Mouse (Mus musculus) limb, embryonic 10.5 days (tissue): ENCODE data around the gene Plxna1. TPM values are rescaled to one million over a fixed set of nuclear protein-coding genes. Genes with fewer than 3 reads are reported as not detected.
A peak's percentile ranks its signal among the peaks of the same experiment; 100 is the strongest.

Experiments used
- DNase-seq: peaks from one replicate; pipeline ENCODE4 v3.0.0-alpha.2; 2017; ENCODE audit warnings: low spot score
- H3K27ac ChIP-seq: fragments of 300-500 bp; sonication (generic); 2 replicates; pipeline ENCODE4 v1.5.1; 2016; ENCODE audit warnings: mild to moderate bottlenecking
- H3K27me3 ChIP-seq: fragments of 300-500 bp; sonication (generic); 2 replicates; pipeline ENCODE4 v1.6.1; 2016; ENCODE audit warnings: low read depth, mild to moderate bottlenecking; ENCODE audit not compliant: poor library complexity, severe bottlenecking
- H3K36me3 ChIP-seq: fragments of 300-500 bp; sonication (generic); 2 replicates; pipeline ENCODE4 v1.6.1; 2016; ENCODE audit warnings: mild to moderate bottlenecking, moderate library complexity
- H3K4me1 ChIP-seq: fragments of 300-500 bp; sonication (generic); 2 replicates; pipeline ENCODE4 v1.6.1; 2016
- H3K4me3 ChIP-seq: fragments of 300-500 bp; sonication (generic); 2 replicates; pipeline ENCODE4 v1.5.1; 2016; ENCODE audit warnings: mild to moderate bottlenecking, moderate library complexity
- H3K9me3 ChIP-seq: fragments of 300-500 bp; sonication (generic); replicated peaks from 2 replicates; pipeline ENCODE4 v1.6.1; 2016; ENCODE audit warnings: mild to moderate bottlenecking
- WGBS: fragments of 180-500 bp; shearing (Covaris S2); methylation state at CpG from one replicate; pipeline ENCODE4 v1.1.7; 2016; 5-methylcytosine and 5-hydroxymethylcytosine counted together
- polyA plus RNA-seq: library from polyadenylated mRNA; unstranded; fragments of >200 nt; fragmentation: Nextera tagmentation; extraction: Ambion mirVana; gene quantifications from 2 replicates; pipeline ENCODE4 v1.2.1, GENCODE M21; 2016

Gene Plxna1
- polyA plus RNA-seq, 1 experiment from 2014 or later: 29.5 TPM

DNA sequence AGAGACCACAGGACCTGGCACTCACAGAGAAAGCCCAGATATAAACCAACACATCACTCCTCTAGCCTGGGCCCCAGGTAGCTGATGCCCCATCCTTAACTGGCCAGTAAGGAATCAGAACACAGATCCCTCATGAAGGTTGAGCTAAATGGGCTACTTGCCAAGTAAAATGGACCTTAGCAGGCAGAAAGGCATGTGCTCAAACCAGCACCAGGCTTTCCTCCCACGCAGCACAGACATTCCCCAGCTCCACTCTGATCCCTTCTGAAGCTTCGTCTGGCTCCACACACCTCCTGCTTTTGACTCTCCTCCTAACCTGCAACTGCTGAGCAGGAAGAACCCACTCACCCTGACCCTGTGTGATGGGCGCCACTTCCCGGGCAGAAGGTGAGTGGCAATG lies 20.4 kb downstream of the Plxna1 start:
- no peak for DNase-seq
- WGBS: 90% methylated on average over 4 of the region's 4 CpGs
- H3K4me3 ChIP-seq: no peak overlapping the region
- no peaks in the 10 kb centered on the region for H3K9me3 ChIP-seq
- H3K36me3 ChIP-seq: peaks cover 75% of the 10 kb centered on the region
- 0 out of 2 replicates have a peak overlapping the region, but pooled peaks have one; percentile 30 for H3K27ac ChIP-seq
- H3K4me1 ChIP-seq: peaks cover 34% of the 10 kb centered on the region
- no peaks in the 10 kb centered on the region for H3K27me3 ChIP-seq

DNA sequence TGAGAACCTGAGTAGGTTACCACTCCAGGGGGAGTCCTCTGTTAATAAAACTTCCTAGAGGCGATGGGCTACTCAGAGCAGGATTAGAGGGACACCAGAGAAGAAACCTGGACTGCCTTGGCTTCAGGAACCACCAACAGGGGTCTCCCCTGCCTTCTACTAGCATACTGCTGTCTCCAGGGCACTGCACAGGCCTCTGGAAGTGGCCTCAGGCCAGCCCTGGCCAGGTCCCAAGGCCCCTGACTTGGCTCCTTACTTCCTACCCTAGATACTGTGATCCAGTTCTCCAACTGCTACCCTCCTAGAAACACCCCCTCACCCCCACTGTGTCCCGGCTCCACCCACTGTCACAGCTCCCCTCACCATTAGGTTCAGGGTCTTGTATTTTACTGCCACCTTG lies 23.0 kb downstream of the Plxna1 start:
- Histone ChIP-seq H3K9me3 (no peaks in the 10 kb centered on the region), H3K36me3 (peaks cover 95% of the 10 kb centered on the region), H3K4me3 (no peak overlapping the region), H3K27me3 (no peaks in the 10 kb centered on the region), H3K27ac (no peak overlapping the region), H3K4me1 (peaks cover 18% of the 10 kb centered on the region)
- DNase-seq: no peak
- WGBS: 85% methylated on average over 2 of the region's 2 CpGs

DNA sequence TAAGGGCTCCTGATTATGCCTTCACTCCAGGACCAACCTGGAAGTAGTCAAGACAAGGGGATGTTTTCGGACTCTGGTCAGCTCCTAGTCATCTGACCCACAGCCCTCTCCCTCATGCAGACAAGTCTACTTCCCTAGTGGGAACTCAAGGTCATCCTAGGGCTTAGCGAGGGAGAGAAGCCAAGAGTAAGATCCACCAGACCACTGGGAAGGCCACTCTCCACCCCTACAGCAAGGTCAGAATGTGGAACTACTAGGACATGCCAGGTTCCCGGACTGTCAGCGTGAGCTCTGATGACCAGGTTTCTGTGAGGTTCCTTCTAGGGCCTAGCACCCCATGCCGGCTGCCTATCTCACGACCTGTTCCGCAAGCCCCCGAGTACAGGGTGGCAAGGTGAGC lies 23.7 kb downstream of the Plxna1 start:
- Histone ChIP-seq H3K27ac (no peak overlapping the region), H3K9me3 (no peaks in the 10 kb centered on the region), H3K4me3 (no peak overlapping the region), H3K36me3 (peaks cover 99% of the 10 kb centered on the region), H3K27me3 (no peaks in the 10 kb centered on the region), H3K4me1 (peaks cover 17% of the 10 kb centered on the region)
- 97% methylated on average over 8 of the region's 8 CpGs for WGBS
- DNase-seq: no peak

DNA sequence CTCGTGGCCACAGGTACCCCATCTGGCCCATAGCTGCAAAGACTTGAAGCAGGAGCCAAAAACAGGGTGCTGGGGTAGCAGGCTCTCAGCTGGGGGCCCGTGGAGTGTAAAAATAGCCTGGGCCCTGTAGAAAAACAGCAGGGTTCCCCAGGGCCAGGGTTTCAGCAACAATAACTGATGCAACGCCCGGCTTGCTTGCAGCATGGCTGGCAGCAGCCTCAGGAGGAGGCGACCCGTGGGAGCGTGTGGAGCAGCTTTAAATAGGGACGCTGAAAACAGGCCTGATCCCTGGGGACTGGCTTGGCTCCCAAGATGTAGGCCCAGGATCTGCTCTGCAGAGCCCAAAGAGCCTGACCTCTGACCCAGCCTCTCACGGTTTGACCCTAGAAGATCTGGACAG lies 24.8 kb downstream of the Plxna1 start:
- 89% methylated on average over 9 of the region's 9 CpGs for WGBS
- Histone ChIP-seq H3K4me3 (no peak overlapping the region), H3K4me1 (peaks cover 10% of the 10 kb centered on the region), H3K27me3 (no peaks in the 10 kb centered on the region), H3K36me3 (peaks cover 99% of the 10 kb centered on the region), H3K27ac (no peak overlapping the region), H3K9me3 (no peaks in the 10 kb centered on the region)
- no peak for DNase-seq

DNA sequence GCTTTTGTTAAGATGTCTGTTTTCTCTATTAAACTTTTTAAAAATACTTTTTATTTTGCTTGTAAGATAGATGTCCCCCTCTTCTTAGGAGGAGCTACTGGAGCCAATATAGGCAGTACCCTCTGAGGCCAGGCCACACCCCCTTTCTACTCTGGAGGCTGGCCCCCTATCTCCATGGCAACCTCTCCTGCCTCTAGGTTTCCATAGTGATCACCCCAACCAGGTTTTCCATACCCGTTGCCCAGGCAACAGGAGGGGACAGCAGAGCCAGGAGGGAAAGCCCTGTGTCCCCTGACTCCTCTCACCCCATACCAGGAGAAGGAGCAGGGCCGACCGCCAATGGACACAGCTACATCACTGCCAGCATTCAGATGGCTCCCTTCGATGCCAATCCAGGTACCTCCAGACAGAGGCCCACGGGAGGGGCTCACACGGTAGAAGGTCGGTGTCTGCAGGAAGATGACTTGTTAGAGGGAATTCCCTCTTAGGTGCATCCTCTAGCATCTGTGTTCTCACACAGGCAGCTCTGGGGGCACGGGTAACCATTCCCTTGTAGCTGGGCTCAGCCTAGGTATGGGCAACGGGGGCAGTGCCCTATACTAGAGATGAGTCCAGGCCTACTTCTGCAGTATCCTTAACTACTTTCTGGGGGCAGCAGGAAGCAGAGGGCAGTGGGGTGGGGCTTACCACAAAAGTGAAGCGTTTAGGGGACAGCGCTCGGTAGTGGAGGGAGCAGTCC lies 28.3 kb downstream of the Plxna1 start:
- no peaks in the 10 kb centered on the region for H3K27me3 ChIP-seq
- WGBS: 86% methylated on average over 12 of the region's 12 CpGs
- H3K4me3 ChIP-seq: no peak overlapping the region
- H3K36me3 ChIP-seq: peaks cover 99% of the 10 kb centered on the region
- no peaks in the 10 kb centered on the region for H3K9me3 ChIP-seq
- peaks cover 10% of the 10 kb centered on the region for H3K4me1 ChIP-seq
- DNase-seq: peak; percentile 48
- no peak overlapping the region for H3K27ac ChIP-seq

DNA sequence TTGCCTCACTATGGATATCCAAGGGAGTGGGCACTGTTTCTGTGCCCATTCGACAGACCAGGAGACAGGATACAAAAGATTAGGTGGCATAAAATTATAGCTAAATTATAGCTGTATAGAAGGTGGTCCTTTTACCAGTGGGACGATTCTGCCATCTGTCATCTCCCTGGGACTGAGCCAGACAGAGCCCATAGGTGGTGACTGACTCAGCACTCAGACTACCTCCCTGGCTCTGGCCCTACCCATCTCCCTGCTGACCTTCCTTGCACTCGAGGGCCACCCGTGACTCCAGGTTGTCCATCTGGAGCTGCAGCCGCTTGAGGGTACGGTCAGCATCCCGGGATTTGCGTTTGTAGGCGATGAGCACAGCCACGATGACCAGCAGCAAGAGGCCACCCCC lies 31.5 kb downstream of the Plxna1 start:
- WGBS: 96% methylated on average over 10 of the region's 10 CpGs
- DNase-seq: no peak
- no peak overlapping the region for H3K4me3 ChIP-seq
- no peak overlapping the region for H3K27ac ChIP-seq
- H3K27me3 ChIP-seq: no peaks in the 10 kb centered on the region
- H3K4me1 ChIP-seq: peaks cover 10% of the 10 kb centered on the region
- peaks cover 98% of the 10 kb centered on the region for H3K36me3 ChIP-seq
- no peaks in the 10 kb centered on the region for H3K9me3 ChIP-seq

DNA sequence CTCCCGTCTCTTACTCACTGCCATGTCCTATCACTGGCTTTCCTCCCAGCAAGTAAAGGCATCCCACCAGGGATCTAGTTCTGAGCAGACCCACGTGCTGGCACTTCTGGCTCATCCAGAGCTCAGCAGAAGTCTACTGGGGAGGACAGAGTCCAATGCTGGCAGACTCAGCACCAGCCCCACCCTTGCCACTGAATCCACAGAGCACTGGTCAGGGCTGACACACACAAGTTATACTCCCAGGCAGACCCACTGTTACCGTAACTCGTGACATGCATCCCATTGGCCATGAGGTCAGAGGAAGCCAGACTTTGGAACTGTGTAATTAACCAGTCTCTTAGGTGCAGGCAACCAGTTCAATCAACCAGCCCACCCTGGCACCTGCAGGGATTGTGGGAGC lies 33.8 kb downstream of the Plxna1 start:
- no peak overlapping the region for H3K27ac ChIP-seq
- no peaks in the 10 kb centered on the region for H3K9me3 ChIP-seq
- H3K27me3 ChIP-seq: no peaks in the 10 kb centered on the region
- H3K36me3 ChIP-seq: peaks cover 99% of the 10 kb centered on the region
- H3K4me3 ChIP-seq: no peak overlapping the region
- no peaks in the 10 kb centered on the region for H3K4me1 ChIP-seq
- DNase-seq: no peak
- WGBS: 91% methylated on average over 4 of the region's 4 CpGs

DNA sequence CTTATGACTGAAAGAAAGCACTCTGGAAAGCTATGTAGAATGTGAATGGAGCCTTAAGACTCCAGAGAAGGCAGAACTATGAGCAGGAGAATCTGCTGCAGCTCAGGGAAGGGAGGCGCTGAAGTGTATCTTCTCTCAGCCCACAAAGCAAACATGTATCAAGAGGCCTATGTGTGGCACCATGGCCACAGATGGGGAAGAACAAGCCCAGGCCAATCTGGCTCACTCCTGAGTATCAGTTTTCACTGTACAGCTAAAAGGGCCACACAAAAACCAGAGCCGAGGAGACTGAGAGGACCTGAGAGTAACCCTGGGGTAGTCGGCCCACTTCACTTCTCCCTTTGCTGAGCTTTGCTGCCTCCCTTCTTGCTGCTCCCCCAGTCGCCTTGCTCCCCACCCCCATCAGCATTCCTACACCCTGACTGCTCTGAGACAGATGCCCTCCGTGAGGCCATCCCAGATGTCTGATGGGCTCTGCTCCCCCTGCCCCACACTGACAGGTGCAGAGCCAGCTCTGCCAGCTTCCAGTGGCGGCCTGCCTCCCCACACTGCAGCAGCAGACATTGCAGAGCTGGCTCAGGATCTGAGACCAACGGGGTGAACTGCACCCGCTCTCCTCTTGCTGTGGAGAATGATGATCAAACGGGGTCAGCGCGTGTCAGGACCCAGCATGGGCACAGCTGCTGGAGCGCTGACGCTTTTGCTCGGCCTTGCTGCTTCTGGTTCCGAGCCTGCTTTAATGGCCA lies 34.5 kb downstream of the Plxna1 start:
- H3K27ac ChIP-seq: no peak overlapping the region

DNA sequence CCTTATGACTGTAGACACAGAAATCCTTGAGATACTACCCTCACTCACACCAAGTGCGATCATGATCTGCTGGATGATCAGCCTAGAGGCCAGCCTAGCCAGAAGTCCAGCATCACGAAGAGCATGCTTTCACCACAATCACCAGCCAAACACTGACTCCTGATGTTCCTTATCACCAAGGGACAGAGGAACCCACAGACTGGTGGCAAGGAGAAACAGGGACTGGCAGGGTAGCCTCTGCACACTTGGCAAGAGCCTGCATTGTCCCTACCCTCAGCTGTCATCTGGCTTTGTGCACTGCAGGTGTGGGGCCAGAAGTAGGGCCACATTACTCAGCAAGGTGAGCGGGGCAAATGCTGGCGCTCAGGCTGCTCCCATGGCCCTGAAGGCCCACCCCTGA lies 37.6 kb downstream of the Plxna1 start:
- H3K27ac ChIP-seq: no peak overlapping the region
- no peaks in the 10 kb centered on the region for H3K27me3 ChIP-seq
- WGBS: 93% methylated on average over 4 of the region's 4 CpGs
- peaks cover 99% of the 10 kb centered on the region for H3K36me3 ChIP-seq
- no peaks in the 10 kb centered on the region for H3K9me3 ChIP-seq
- H3K4me3 ChIP-seq: no peak overlapping the region
- no peaks in the 10 kb centered on the region for H3K4me1 ChIP-seq
- no peak for DNase-seq

More for the DNA sequence above, 34.5 kb downstream of the Plxna1 start:
- no peaks in the 10 kb centered on the region for H3K4me1 ChIP-seq
- DNase-seq: no peak
- no peak overlapping the region for H3K4me3 ChIP-seq
- 80% methylated on average over 15 of the region's 15 CpGs for WGBS
- H3K27me3 ChIP-seq: no peaks in the 10 kb centered on the region
- H3K9me3 ChIP-seq: no peaks in the 10 kb centered on the region
- H3K36me3 ChIP-seq: peaks cover 99% of the 10 kb centered on the region

DNA sequence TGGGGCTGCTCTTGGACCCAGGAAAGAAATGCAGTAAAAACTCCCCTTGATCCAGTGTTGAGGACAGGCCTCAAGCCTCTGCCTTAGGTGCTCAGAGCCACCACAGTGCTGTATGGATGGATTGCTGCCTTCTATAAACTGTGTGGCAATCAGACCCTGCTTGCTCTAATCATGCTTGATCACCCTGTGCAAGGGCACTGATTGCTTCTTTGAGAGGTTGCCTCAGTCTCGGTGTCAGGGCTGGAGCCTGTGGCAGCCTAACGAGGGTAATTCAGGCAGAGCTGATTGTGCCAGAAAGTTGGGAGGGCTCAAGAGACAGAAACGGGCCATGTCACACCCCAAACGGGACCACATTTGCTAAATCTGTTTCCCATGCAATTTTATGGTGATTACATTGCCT lies 47.2 kb downstream of the Plxna1 start:
- WGBS: 40% methylated on average over 4 of the region's 4 CpGs

DNA sequence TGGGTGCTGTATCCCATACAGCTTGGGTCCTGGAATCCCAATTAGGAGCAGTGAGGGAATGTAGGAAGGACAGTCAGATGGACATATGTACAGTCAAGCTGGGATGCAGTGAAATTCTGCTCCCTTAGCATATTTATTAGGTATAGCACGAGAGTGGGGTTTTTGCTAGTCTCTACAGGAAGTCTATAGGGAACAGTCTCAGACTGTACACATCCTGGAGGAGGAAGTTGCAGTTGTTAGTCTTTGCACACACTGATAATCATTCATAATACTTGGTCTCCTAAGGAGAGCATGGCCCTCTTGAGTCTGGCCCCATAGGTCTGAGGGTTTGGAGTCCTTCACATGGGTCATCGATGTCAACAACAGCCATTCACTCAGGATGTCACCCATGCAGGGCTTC lies 50.9 kb downstream of the Plxna1 start:
- H3K4me1 ChIP-seq: peaks cover 35% of the 10 kb centered on the region
- no peaks in the 10 kb centered on the region for H3K27me3 ChIP-seq
- no peak for DNase-seq
- H3K9me3 ChIP-seq: 0 out of 2 replicates have a peak, but pooled peaks cover 2% of the 10 kb centered on the region
- WGBS: 92% methylated on average over 2 of the region's 2 CpGs
- 0 out of 2 replicates have a peak overlapping the region, but pooled peaks have one; percentile 9 for H3K27ac ChIP-seq
- peaks cover 2% of the 10 kb centered on the region for H3K36me3 ChIP-seq
- no peak overlapping the region for H3K4me3 ChIP-seq

More for the DNA sequence above, 47.2 kb downstream of the Plxna1 start:
- peaks cover 39% of the 10 kb centered on the region for H3K36me3 ChIP-seq
- no peak overlapping the region for H3K27ac ChIP-seq
- no peaks in the 10 kb centered on the region for H3K27me3 ChIP-seq
- peaks cover 20% of the 10 kb centered on the region for H3K4me1 ChIP-seq
- no peaks in the 10 kb centered on the region for H3K9me3 ChIP-seq
- no peak overlapping the region for H3K4me3 ChIP-seq
- DNase-seq: no peak

DNA sequence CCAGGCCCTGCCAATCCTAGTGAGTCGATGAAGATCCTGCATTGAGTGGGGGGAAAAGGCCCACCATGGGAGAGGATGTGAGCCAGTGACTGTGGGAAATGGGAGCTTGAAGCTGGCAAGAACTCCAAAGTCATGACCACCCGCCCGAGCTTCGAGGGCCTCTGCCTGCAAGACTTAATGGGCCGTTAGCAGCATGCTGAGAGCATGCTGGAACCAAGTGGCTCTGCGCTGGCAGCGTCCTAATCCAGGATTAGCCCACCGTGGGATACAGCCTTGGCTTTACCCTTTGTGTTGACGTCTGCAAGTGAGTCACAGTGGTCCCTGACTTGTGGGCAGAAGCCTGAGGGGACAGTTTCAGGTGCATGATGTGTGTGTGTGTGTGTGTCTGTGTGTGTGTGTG lies 52.2 kb downstream of the Plxna1 start:
- no peaks in the 10 kb centered on the region for H3K27me3 ChIP-seq
- WGBS: 50% methylated on average over 9 of the region's 9 CpGs
- no peak overlapping the region for H3K27ac ChIP-seq
- peaks cover 35% of the 10 kb centered on the region for H3K4me1 ChIP-seq
- no peaks in the 10 kb centered on the region for H3K36me3 ChIP-seq
- H3K9me3 ChIP-seq: 0 out of 2 replicates have a peak, but pooled peaks cover 2% of the 10 kb centered on the region
- no peak for DNase-seq
- no peak overlapping the region for H3K4me3 ChIP-seq

DNA sequence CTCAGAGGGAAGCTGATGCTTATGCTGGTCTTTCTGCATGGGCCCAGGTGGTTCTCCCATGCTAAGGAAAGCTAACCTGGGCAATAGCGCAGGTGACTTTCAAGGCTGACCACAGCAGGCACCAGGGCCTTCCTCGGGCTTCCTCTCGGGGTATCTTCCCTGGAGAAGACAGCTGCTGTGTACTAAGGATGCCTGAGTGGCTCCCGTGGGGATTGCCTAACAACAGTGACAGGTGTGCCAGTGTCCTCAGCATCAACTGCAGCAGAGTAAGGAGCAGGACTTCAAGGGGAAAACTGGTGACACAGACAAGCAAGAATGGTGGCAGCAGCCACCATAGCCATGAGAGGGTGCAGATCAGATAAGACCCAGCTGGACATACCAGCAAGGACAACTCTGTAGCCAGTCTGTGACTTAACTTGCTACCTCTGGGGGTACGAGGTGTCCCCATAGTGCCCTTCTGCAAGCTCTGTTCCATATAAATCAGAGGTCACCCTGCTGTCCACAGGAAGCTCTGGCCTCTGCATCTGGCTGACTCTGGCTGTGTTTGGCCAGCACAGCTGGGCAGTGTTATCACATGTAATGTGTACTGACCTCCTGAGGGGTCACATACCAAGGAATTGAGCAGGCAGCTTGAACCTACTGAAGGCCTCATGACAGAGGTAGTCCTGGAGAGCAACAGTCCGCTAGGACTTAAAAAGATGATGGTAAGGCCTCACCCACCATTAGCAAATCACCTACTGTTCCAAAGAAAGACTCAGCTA lies 54.0 kb downstream of the Plxna1 start:
- Histone ChIP-seq H3K4me3 (no peak overlapping the region), H3K4me1 (peaks cover 30% of the 10 kb centered on the region), H3K27me3 (no peaks in the 10 kb centered on the region), H3K27ac (peak overlapping the region; percentile 30; the same call in 1 of the 2 replicates), H3K9me3 (0 out of 2 replicates have a peak, but pooled peaks cover 2% of the 10 kb centered on the region), H3K36me3 (no peaks in the 10 kb centered on the region)
- DNase-seq: no peak
- WGBS: 77% methylated on average over 6 of the region's 6 CpGs
